Mouse (Mus musculus): ENCODE measurements around the gene Rabgef1.

GRCm38 (mm10) chr5:130180362-130180761 lies 8.8 kb downstream of the Rabgef1 start:
- TF ChIP-seq EP300 (IDR thresholded peaks at IDR 0.05; ENCODE audit: insufficient read depth, low read depth, low read length) = no peak
- TF ChIP-seq CTCF (IDR thresholded peaks at IDR 0.05; ENCODE audit: low read depth, low read length) = no peak
